Mouse (Mus musculus) heart, postnatal 36 days (tissue): ENCODE measurements around the gene Ankfy1. TPM values are rescaled to one million over a fixed set of nuclear protein-coding genes. Genes with fewer than 3 reads are reported as not detected.
"Not testable (repeated sequence)": the region's sequence is repeated elsewhere in the genome, so short reads cannot be mapped to it uniquely, and the experiment has no call there.

ENCODE experiments used
- DNase-seq, 2 experiments: peaks; one replicate each; pipeline ENCODE4 v3.0.0; 2021 to 2022
- intact Hi-C: fragments of 180-260 bp; cut with DNase I; formaldehyde crosslinking; loops from one replicate; pipeline ENCODE4 v1.15.1; 2025
- total RNA-seq, 2 experiments: library from RNA; stranded (reverse); gene quantifications; 2 replicates each; pipeline ENCODE4 v1.2.3; 2021

The Ankfy1 gene
- total RNA-seq, 2 experiments from 2014 or later: 16.8 to 19.1 TPM

- no peak for DNase-seq
- intact Hi-C loops: no loop called here
These were observed 22.9 kb downstream of the Ankfy1 start for GRCm38 (mm10) chr11:72712721-72713120.

GRCm38 (mm10) chr11:72718161-72718560, 28.4 kb downstream of the Ankfy1 start:
- intact Hi-C loops: loop anchor here (5.0 kb wide), 1 partner anchor 56 kb away; no protein-coding TSS in a partner anchor
- DNase-seq: no peak

DNA sequence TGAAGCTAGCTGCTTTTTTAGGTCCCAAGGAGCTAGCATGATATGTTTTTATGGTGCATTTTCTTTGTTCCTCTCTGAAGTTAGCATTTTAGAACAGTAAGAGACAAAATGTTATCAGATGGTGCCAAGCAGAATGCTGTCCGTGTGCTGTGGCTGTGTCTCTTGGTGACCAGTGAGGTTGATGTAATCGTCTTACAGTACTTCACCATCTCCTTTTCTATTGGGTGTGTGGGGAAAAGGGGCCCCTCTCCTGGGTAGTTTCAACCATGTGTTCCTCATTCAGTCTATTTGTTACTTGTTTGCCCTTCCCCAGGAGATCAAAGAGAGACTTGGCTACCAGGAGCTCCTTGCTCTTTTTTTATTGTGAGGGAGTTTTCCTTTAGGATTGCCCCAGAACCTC, 33.4 kb downstream of the Ankfy1 start:
- intact Hi-C loops: loop anchor here (10.0 kb wide), 1 partner anchor 278 kb away; the partner anchor contains the start of gene Mybbp1a
- no peak for DNase-seq

DNA sequence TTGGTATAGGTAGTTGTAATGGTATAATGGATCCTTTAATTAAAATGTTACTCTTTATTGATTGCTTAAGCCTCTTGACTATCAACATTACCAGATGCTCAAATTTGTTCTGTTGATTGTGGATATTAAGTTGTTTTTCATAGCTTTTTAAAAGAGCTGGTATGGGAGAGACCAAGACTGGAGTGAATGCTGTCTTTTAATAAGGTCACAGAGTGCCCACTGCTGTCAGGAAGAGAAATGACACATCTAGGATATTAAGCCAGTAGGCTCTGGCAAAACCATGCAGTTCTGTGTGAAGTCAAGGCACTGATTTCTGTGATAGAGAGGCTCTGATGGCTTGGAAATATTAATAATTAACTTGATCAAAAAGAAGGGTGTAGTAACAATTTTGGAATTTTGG, 34.1 kb downstream of the Ankfy1 start:
- no peak for DNase-seq

DNA sequence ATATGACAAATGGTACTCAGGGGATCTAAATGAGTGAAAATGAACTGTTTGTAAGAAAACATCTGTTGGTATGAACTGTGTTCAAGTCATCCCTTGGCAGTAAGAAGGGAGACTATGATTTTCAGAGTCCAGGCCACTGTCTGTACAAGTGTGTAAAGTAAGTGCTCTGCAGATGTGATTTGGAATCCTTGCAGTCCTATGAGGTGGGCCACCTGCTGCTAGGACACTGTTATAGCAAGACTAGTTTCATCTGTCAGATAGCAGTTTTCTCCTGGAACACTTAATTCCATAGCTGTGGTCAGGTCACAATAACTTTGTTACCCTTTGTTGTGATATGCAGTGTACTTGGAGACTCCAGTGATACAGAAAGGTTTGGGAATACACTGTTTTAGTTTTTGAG, 36.2 kb downstream of the Ankfy1 start:
- intact Hi-C loops: loop anchor here (10.0 kb wide), 1 partner anchor 281 kb away; the partner anchor contains the start of gene Mybbp1a
- no peak for DNase-seq

More for the DNA sequence above, 34.1 kb downstream of the Ankfy1 start:
- intact Hi-C loops: loop anchor here (1.0 to 10.0 kb wide), 2 partner anchors 154 to 279 kb away; partner anchors contain the start of gene Mybbp1a

- DNase-seq: no peak
- intact Hi-C loops: loop anchor here (10.0 kb wide), 1 partner anchor 379 kb away; no protein-coding TSS in a partner anchor
These were observed 43.9 kb downstream of the Ankfy1 start for GRCm38 (mm10) chr11:72733736-72734135.

- intact Hi-C loops: loop anchor here (10.0 kb wide), 1 partner anchor 380 kb away; no protein-coding TSS in a partner anchor
- peak; percentile 11 to 19 for DNase-seq
These were observed 45.2 kb downstream of the Ankfy1 start for GRCm38 (mm10) chr11:72734840-72735518.

DNA sequence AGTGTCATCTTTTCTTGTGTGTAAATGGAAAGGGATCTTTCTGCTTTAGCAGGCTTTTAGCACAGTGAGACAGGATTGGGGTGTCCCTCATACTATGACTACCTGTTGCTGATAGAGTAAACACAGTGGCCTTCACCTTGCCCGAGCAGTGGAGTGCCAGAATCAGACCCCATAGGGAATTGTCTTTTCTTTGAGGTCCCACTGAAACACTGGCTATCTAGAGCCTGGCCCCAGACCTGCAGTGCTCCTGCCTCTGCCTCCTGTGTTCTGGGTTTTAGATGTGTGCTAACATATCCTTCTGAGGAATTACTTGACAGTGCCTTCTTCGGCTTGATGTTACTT, 45.7 kb downstream of the Ankfy1 start:
- peak in 1 of 2 experiments; percentile 15 for DNase-seq
- intact Hi-C loops: loop anchor here (10.0 kb wide), 1 partner anchor 381 kb away; no protein-coding TSS in a partner anchor

- intact Hi-C loops: loop anchor here (10.0 kb wide), 1 partner anchor 382 kb away; no protein-coding TSS in a partner anchor
- DNase-seq: no peak
These were observed 46.5 kb downstream of the Ankfy1 start for GRCm38 (mm10) chr11:72736320-72736719.

DNA sequence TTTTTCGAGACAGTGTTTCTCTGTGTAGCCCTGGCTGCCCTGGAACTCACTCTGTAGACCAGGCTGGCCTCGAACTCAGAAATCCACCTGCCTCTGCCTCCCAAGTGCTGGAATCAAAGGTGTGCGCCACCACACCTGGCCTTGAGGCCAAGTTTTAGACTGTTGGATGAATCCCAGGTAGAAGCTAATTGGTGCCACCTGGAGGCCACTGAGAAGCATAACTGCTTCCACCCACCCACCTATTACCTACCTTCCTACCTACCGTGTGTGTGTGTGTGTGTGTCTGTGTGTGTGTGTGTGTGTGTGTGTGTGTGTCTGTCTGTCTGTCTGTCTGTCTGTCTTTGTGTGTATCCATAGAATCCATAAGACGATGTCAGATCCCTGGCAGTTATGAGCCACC, 47.7 kb downstream of the Ankfy1 start:
- intact Hi-C loops: loop anchor here (10.0 kb wide), 1 partner anchor 383 kb away; no protein-coding TSS in a partner anchor
- not testable (repeated sequence) for DNase-seq

GRCm38 (mm10) chr11:72739048-72739447, 49.2 kb downstream of the Ankfy1 start:
- intact Hi-C loops: loop anchor here (10.0 kb wide), 1 partner anchor 384 kb away; no protein-coding TSS in a partner anchor
- no peak for DNase-seq

DNA sequence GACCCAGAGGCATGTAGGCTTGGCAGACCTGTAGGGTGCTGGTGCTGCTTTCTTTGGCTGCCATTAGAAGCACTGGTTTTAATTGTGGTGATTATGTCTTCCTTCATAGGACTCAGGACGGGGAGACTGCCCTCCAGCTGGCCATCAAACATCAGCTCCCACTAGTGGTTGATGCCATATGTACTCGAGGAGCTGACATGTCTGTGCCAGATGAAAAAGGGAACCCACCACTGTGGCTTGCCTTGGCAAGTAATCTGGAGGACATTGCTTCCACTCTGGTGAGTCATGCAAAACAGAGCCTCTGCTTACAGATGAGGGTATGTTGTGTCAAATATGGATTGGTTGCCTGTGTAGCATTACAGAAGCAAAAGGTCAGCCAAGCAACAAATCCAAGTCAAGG, 62.1 kb downstream of the Ankfy1 start:
- DNase-seq: no peak
- intact Hi-C loops: no loop called here

DNA sequence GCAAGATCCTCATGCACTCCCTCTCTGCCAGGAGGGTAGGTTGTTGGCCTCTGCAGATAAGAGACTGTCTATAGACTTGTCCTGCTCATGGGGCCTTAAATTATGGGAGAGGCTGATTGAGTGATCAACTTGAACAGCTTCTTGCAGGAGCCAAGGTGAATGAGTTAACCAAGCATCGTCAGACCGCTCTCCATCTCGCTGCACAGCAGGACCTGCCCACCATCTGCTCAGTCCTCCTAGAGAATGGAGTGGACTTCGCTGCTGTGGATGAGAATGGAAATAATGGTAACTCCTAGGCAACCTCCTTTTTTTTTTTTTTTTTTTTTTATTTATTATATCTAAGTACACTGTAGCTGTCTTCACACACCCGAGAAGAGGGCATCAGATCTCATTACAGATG, 68.5 kb downstream of the Ankfy1 start:
- no peak for DNase-seq

DNA sequence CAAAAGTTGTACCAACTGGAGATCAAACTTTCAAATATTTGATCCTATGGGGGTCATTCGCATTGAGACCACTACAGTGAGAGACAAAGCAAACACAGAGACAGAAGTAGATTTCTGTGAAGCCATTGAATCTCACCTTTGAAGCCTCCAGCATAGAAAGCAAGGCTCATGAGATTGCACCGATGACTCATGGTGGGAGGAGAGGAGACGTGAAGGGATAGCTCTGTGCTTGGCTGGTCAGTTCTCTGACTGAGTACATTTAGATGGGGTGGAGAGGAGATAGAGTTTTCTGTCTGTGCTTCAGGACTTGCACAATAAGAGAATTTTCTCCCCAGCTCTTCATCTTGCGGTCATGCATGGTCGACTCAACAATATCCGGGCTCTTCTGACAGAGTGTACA, 69.8 kb downstream of the Ankfy1 start:
- no peak for DNase-seq
- intact Hi-C loops: no loop called here

More for the DNA sequence above, 68.5 kb downstream of the Ankfy1 start:
- intact Hi-C loops: no loop called here

GRCm38 (mm10) chr11:72760781-72761180, 71.0 kb downstream of the Ankfy1 start:
- intact Hi-C loops: no loop called here
- no peak for DNase-seq

DNA sequence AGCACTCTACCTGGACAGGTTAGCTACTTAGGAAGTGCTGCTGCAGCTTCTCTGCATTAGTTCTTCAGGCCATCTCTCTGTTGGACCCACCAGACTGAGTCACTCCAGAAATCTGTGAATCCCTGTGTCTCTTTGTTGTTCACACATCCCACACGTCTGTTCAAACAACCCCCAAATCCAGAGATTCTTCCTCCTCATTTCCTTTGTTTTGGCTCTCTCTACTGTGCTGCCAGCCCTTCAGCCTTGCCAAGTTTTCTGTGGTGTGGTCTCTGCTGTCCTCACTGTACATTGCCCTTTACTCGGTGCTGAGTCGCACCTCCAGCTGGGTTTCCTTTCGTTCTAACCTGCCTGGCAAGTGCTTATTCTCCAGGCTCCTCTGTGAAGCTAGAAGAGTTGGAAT, 74.5 kb downstream of the Ankfy1 start:
- no peak for DNase-seq
- intact Hi-C loops: no loop called here

- intact Hi-C loops: no loop called here
- no peak for DNase-seq
These were observed 77.9 kb downstream of the Ankfy1 start for GRCm38 (mm10) chr11:72767716-72768115.

GRCm38 (mm10) chr11:72769061-72769460, 79.3 kb downstream of the Ankfy1 start:
- DNase-seq: no peak
- intact Hi-C loops: no loop called here

DNA sequence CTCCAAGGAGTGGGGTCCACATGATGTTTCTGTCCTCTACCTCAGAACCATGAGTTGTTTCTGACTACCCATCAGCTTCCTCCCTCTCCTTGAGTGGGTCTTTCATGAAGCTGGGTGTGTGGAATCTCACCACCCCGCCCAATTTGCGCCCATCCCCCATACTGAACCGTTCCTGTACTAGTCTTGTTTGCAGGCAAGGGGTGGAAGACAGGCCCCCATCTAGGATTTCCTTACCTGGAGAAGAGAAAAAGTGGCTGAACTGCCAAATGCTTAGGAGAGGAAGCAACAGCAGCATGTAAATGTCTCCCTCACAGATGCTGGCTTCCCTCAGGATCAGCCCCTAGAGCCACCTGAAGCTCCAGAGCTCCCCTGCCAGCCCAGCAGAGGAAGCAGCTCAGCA, 80.5 kb downstream of the Ankfy1 start:
- intact Hi-C loops: no loop called here
- no peak for DNase-seq

- no peak for DNase-seq
- intact Hi-C loops: no loop called here
These were observed 81.0 kb downstream of the Ankfy1 start for GRCm38 (mm10) chr11:72770816-72771215.

- no peak for DNase-seq
- intact Hi-C loops: no loop called here
These were observed 81.7 kb downstream of the Ankfy1 start for GRCm38 (mm10) chr11:72771461-72771860.

DNA sequence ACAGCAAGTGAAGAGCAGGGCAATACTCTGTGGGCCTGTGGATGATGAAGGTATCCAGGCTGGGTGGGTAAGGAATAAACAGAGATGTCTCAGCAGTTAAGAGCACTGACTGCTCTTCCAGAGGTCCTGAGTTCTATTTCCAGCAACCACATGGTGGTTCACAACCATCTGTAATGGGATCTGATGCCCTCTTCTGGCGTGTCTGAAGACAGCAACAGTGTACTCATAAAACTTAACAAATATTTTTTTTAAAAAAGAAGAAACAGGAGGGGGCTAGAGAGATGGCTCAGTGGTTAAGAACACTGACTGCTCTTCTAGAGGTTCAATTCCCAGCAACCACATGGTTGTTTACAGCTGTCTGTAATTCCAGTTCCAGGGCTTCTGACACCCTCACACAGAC, 82.8 kb downstream of the Ankfy1 start:
- intact Hi-C loops, DNase-seq: not testable (repeated sequence)
